Mouse (Mus musculus) kidney, postnatal 0 days (tissue): ENCODE measurements around the gene Pparg. TPM values are rescaled to one million over a fixed set of nuclear protein-coding genes. Genes with fewer than 3 reads are reported as not detected.

Experiments used
- ATAC-seq: fragments of 200-750 bp; cut with Nextera tagmentation; replicated peaks from 2 replicates; pipeline ENCODE4 v1.8.0; 2017; ENCODE audit warnings: low read depth, moderate number of reproducible peaks, moderate TSS enrichment, moderate library complexity; ENCODE audit not compliant: low FRiP score
- DNase-seq: peaks from one replicate; pipeline ENCODE4 v3.0.0-alpha.2; 2016; ENCODE audit warnings: low spot score
- H3K27ac ChIP-seq: fragments of 300-500 bp; sonication (generic); 2 replicates; pipeline ENCODE4 v1.5.1; 2014; ENCODE audit warnings: mild to moderate bottlenecking
- H3K27me3 ChIP-seq: fragments of 300-500 bp; sonication (generic); 2 replicates; pipeline ENCODE4 v1.6.1; 2014; ENCODE audit warnings: low read length, mixed read lengths; ENCODE audit not compliant: insufficient read depth
- H3K36me3 ChIP-seq: fragments of 300-500 bp; sonication (generic); 2 replicates; pipeline ENCODE4 v1.6.1; 2014; ENCODE audit warnings: low read length, mixed read lengths; ENCODE audit not compliant: insufficient read depth
- H3K4me1 ChIP-seq: fragments of 300-500 bp; sonication (generic); replicated peaks from 2 replicates; pipeline ENCODE4 v1.6.1; 2014; ENCODE audit warnings: antibody characterized with exemption, low read length, mixed read lengths; ENCODE audit not compliant: insufficient read depth
- H3K4me2 ChIP-seq: fragments of 300-500 bp; sonication (generic); 2 replicates; pipeline ENCODE4 v1.6.1; 2014; ENCODE audit warnings: mild to moderate bottlenecking, low read length, moderate library complexity, mixed read lengths
- H3K4me3 ChIP-seq: fragments of 300-500 bp; sonication (generic); replicated peaks from 2 replicates; pipeline ENCODE4 v1.5.1; 2014; ENCODE audit warnings: low read depth, low read length
- H3K9ac ChIP-seq: fragments of 300-500 bp; sonication (generic); 2 replicates; pipeline ENCODE4 v1.6.1; 2014; ENCODE audit warnings: low read depth, low read length
- H3K9me3 ChIP-seq: fragments of 300-500 bp; sonication (generic); replicated peaks from 2 replicates; pipeline ENCODE4 v1.6.1; 2016; ENCODE audit warnings: low read length, inconsistent platforms, mixed read lengths
- CTCF ChIP-seq: IDR thresholded peaks from 2 replicates; pipeline ENCODE4 v1.5.1; 2016; ENCODE audit warnings: antibody characterized with exemption, low read depth, mild to moderate bottlenecking, moderate library complexity
- WGBS: fragments of 180-500 bp; shearing (Covaris S2); extraction: QIAGEN DNeasy Blood & Tissue Kit; methylation state at CpG from one replicate; pipeline ENCODE4 v1.1.7; 2014; 5-methylcytosine and 5-hydroxymethylcytosine counted together
- polyA plus RNA-seq: library from polyadenylated mRNA; unstranded; fragments of >200 nt; fragmentation: Nextera tagmentation; extraction: Ambion mirVana; gene quantifications from 2 replicates; pipeline ENCODE4 v1.2.1, GENCODE M21; 2015

Pparg gene
- polyA plus RNA-seq, 1 experiment from 2014 or later = 8.0 TPM

DNA sequence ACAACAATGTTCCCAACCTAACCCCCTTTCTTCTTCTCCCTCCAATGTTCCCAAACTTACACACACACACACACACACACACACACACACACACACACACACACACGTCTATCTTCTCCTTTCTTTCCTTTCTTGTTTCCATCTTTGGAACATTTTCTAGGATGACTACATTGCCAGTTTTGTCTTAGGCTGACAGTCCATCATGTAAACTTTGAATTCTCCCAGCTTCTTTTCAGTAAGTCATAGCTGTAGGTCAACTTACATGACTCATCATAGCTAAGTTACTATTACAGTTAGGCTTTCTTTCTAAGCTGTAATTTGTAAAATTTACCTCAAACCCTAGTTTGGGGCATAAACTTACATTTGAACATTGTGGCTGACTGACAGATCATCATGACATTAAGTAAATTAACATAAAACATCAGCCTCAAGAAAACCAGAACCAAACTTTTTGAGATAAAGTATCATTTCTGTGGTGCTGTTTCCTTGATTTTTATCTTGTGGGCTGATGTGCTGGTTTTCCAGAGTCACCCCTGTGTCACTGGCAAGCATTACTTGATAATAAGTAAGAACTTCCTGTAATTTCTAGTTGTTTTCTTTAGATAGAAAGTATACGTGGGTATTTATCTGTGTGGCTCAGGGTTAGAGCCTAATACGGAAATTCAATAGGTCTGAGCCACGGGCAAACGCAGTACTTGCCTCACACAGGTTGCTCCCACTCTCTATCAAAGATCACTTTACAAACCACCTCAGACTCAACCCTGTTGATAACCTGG lies 79.7 kb downstream of the Pparg start:
- no peaks in the 10 kb centered on the region for H3K4me1 ChIP-seq
- no peak for ATAC-seq
- no peak for TF ChIP-seq CTCF
- no peaks in the 10 kb centered on the region for H3K27me3 ChIP-seq
- no peaks in the 10 kb centered on the region for H3K36me3 ChIP-seq
- no peak overlapping the region for H3K4me3 ChIP-seq
- 52% methylated on average over 5 of the region's 5 CpGs for WGBS
- no peaks in the 10 kb centered on the region for H3K9me3 ChIP-seq
- H3K9ac ChIP-seq = no peak overlapping the region
- H3K4me2 ChIP-seq = no peak overlapping the region
- DNase-seq = no peak
- no peak overlapping the region for H3K27ac ChIP-seq

DNA sequence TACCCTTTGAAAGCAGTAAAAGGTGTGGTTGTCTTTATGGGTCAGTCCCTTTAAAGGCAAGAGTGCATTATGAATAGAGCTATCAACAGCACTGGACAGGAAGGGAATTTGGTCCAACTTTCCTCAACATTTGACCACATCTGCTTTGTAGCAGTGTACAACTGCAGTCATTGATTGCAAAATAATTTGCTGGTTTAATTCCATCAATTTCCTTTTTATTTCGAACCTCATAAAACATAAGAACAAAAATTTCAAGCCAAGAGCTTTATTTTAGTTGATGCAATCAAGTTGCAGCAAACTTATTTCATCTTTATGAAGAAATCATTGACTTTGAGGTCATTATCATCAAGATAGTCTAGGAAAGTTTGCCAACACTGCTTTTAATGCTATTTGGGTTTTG lies 91.8 kb downstream of the Pparg start:
- WGBS = 70% methylated on average over 1 of the region's 1 CpGs
- no peak for ATAC-seq
- DNase-seq = no peak
- no peak overlapping the region for H3K4me3 ChIP-seq
- H3K27ac ChIP-seq = no peak overlapping the region
- no peak for TF ChIP-seq CTCF
- H3K4me1 ChIP-seq = no peaks in the 10 kb centered on the region
- no peaks in the 10 kb centered on the region for H3K27me3 ChIP-seq
- H3K9ac ChIP-seq = no peak overlapping the region
- H3K4me2 ChIP-seq = no peak overlapping the region
- no peaks in the 10 kb centered on the region for H3K36me3 ChIP-seq
- no peaks in the 10 kb centered on the region for H3K9me3 ChIP-seq

DNA sequence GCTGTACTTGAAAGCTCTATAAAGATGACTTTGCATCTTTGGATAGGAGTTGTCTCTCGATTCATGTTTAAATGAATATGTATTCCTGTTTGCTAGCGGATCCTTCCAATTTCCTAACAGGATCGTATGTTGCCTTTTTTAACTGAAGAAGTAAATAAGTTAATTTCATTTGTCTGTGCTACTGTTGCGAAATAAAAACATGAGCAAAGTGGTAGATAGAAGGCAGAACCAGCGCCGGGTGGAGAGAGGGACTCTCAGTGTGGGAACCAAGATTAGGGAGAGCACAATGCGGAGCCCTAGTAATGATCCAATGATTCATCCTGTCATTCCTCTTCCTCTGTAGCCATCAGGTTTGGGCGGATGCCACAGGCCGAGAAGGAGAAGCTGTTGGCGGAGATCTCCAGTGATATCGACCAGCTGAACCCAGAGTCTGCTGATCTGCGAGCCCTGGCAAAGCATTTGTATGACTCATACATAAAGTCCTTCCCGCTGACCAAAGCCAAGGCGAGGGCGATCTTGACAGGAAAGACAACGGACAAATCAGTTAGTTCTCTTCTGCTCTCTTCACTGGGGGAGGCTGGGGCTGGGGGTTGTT lies 102.1 kb downstream of the Pparg start:
- Histone ChIP-seq H3K27ac (0 out of 2 replicates have a peak overlapping the region, but pooled peaks have one; percentile 32), H3K9ac (no peak overlapping the region), H3K4me1 (peaks cover 6% of the 10 kb centered on the region; the same call in 1 of the 2 replicates), H3K27me3 (no peaks in the 10 kb centered on the region), H3K36me3 (no peaks in the 10 kb centered on the region), H3K4me3 (no peak overlapping the region), H3K4me2 (peak overlapping the region; percentile 23; the same call in 1 of the 2 replicates), H3K9me3 (no peaks in the 10 kb centered on the region)
- ATAC-seq (peak; percentile 29; the same call in 1 of the 2 replicates), DNase-seq (peak; percentile 79)
- 48% methylated on average over 16 of the region's 16 CpGs for WGBS
- no peak for TF ChIP-seq CTCF

DNA sequence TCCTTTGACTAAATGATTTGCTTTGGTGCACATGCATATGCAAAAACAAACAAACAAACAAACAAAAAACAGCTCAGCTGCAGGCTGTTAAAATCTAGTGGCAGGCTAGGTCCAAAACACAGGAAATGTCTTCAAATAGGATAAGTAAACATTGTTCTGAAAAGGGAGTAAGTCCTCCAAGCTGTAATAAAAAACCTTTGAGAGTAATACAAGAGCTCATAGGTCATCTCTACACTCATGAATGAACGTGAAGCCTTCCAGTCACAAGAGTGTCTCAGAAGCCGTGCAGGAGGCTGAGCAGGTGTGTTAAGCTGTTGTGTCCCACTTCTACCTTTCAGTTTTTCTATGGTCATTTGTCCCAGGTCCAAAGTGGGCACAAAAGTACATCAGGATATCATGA lies 102.6 kb downstream of the Pparg start:
- TF ChIP-seq CTCF = no peak
- peaks cover 6% of the 10 kb centered on the region; the same call in 1 of the 2 replicates for H3K4me1 ChIP-seq
- WGBS = 17% methylated on average over 2 of the region's 2 CpGs
- H3K27ac ChIP-seq = 0 out of 2 replicates have a peak overlapping the region, but pooled peaks have one; percentile 32
- peak overlapping the region; percentile 23; the same call in 1 of the 2 replicates for H3K4me2 ChIP-seq
- peak; percentile 70 for DNase-seq
- H3K4me3 ChIP-seq = no peak overlapping the region
- H3K9me3 ChIP-seq = no peaks in the 10 kb centered on the region
- H3K36me3 ChIP-seq = no peaks in the 10 kb centered on the region
- no peak for ATAC-seq
- H3K27me3 ChIP-seq = no peaks in the 10 kb centered on the region
- no peak overlapping the region for H3K9ac ChIP-seq

DNA sequence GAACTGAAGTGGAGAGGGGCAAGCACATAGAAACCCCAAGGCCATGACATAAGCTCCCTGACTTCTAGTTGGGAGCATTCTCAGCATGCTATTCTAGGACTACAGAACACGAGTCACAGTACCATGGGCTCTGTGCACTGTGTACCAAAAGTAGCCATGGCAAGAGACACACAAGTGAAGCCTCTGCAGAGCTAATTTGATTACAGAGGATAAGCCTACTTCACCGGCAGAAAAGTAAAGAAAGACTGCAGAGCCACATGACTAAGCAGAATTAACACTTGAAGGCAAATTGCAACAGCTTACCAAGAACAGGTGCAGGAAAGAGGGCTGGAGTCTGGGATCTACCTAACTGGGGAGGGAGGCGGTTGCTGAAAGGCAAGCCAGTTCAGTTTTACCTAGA lies 103.9 kb downstream of the Pparg start:
- H3K4me3 ChIP-seq = no peak overlapping the region
- no peak overlapping the region for H3K4me2 ChIP-seq
- DNase-seq (no peak), ATAC-seq (no peak)
- no peaks in the 10 kb centered on the region for H3K9me3 ChIP-seq
- peaks cover 6% of the 10 kb centered on the region; the same call in 1 of the 2 replicates for H3K4me1 ChIP-seq
- no peaks in the 10 kb centered on the region for H3K36me3 ChIP-seq
- no peak overlapping the region for H3K9ac ChIP-seq
- no peak overlapping the region for H3K27ac ChIP-seq
- no peaks in the 10 kb centered on the region for H3K27me3 ChIP-seq
- TF ChIP-seq CTCF = no peak
- WGBS = 70% methylated on average over 3 of the region's 3 CpGs

DNA sequence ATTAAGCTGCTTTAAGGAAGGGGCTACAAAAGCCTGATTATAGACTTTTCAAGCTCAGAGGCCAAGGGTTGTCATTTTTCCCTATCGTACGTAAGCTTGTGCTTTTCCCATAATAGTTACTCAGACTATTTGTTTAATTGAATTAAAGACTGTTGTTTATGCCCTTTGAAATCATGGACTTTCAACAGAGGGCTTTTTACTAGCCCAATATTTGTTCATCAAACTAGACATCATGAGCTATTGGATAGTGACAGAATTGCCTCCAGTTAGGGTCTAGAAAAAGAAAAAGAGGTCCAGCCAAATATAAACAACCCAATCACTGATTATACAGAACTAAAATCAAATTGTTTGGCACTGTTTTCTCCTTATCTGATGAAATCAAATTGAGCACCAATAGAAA lies 104.7 kb downstream of the Pparg start:
- Histone ChIP-seq H3K4me1 (peaks cover 6% of the 10 kb centered on the region; the same call in 1 of the 2 replicates), H3K4me3 (no peak overlapping the region), H3K4me2 (no peak overlapping the region), H3K27ac (no peak overlapping the region), H3K9me3 (no peaks in the 10 kb centered on the region), H3K36me3 (no peaks in the 10 kb centered on the region), H3K9ac (no peak overlapping the region), H3K27me3 (no peaks in the 10 kb centered on the region)
- TF ChIP-seq CTCF = no peak
- WGBS = 91% methylated on average over 2 of the region's 2 CpGs
- no peak for ATAC-seq
- DNase-seq = no peak
